Mouse (Mus musculus) forebrain, embryonic 11.5 days (tissue): ENCODE measurements around the gene 9330182L06Rik. TPM values are rescaled to one million over a fixed set of nuclear protein-coding genes. Genes with fewer than 3 reads are reported as not detected.
A peak's percentile ranks its signal among the peaks of the same experiment; 100 is the strongest.

Source experiments
- ATAC-seq: fragments of 200-750 bp; cut with Nextera tagmentation; replicated peaks from 2 replicates; pipeline ENCODE4 v1.8.0; 2017; ENCODE audit warnings: moderate TSS enrichment; ENCODE audit not compliant: low FRiP score
- DNase-seq: peaks from one replicate; pipeline ENCODE4 v3.0.0-alpha.2; 2017; ENCODE audit warnings: low spot score
- H3K27ac ChIP-seq: fragments of 300-500 bp; sonication (generic); 2 replicates; pipeline ENCODE4 v1.5.1; 2014; ENCODE audit warnings: low read depth, low read length
- H3K27me3 ChIP-seq: fragments of 300-500 bp; sonication (generic); 2 replicates; pipeline ENCODE4 v1.6.1; 2014; ENCODE audit warnings: mild to moderate bottlenecking, low read length, mixed read lengths; ENCODE audit not compliant: control insufficient read depth, insufficient read depth
- H3K36me3 ChIP-seq: fragments of 300-500 bp; sonication (generic); 2 replicates; pipeline ENCODE4 v1.6.1; 2014; ENCODE audit warnings: mild to moderate bottlenecking, low read length, moderate library complexity, mixed read lengths; ENCODE audit not compliant: control insufficient read depth, insufficient read depth
- H3K4me1 ChIP-seq: fragments of 300-500 bp; sonication (generic); replicated peaks from 2 replicates; pipeline ENCODE4 v1.6.1; 2014; ENCODE audit warnings: low read length, mixed read lengths; ENCODE audit not compliant: control insufficient read depth, insufficient read depth
- H3K4me2 ChIP-seq: fragments of 300-500 bp; sonication (generic); 2 replicates; pipeline ENCODE4 v1.6.1; 2014; ENCODE audit warnings: low read depth, mild to moderate bottlenecking, low read length, moderate library complexity, mixed read lengths; ENCODE audit not compliant: severe bottlenecking
- H3K4me3 ChIP-seq: fragments of 300-500 bp; sonication (generic); 2 replicates; pipeline ENCODE4 v1.5.1; 2014; ENCODE audit warnings: low read depth, low read length
- H3K9ac ChIP-seq: fragments of 300-500 bp; sonication (generic); 2 replicates; pipeline ENCODE4 v1.6.1; 2014; ENCODE audit warnings: low read length
- H3K9me3 ChIP-seq: fragments of 300-500 bp; sonication (generic); 2 replicates; pipeline ENCODE4 v1.6.1; 2016; ENCODE audit warnings: low read length, mixed read lengths; ENCODE audit not compliant: control insufficient read depth
- WGBS: fragments of 180-500 bp; shearing (Covaris S2); extraction: QIAGEN DNeasy Blood & Tissue Kit; methylation state at CpG from one replicate; pipeline ENCODE4 v1.1.7; 2014; 5-methylcytosine and 5-hydroxymethylcytosine counted together
- polyA plus RNA-seq: library from polyadenylated mRNA; unstranded; fragments of >200 nt; fragmentation: Nextera tagmentation; extraction: Ambion mirVana; gene quantifications from 2 replicates; pipeline ENCODE4 v1.2.1, GENCODE M21; 2014

9330182L06Rik gene
- polyA plus RNA-seq, 1 experiment from 2014 or later = 4.5 TPM

DNA sequence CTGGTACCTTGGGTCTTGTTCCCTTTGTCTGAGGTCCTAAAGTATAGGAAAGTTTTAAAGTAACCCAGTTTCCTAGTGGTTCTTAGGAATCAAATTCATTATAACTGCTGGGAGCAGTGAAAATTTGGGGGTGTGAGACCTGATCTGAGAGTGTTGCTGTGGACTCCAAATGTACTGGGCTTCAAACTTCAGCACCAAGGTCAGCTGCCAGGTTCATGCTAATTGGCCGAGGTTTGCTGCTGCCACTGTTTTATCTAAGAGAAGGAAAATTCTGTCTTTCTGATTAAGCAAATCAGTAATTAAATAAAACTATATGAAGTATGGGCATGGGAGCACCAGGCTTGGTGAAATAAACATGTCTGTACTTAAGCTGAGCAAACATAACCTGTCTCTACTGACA, 180.2 kb downstream of the 9330182L06Rik start:
- Histone ChIP-seq H3K27ac (no peak overlapping the region), H3K4me3 (no peak overlapping the region), H3K36me3 (no peaks in the 10 kb centered on the region), H3K9me3 (no peaks in the 10 kb centered on the region), H3K9ac (no peak overlapping the region), H3K27me3 (no peaks in the 10 kb centered on the region), H3K4me1 (no peaks in the 10 kb centered on the region), H3K4me2 (no peak overlapping the region)
- DNase-seq (peak; percentile 57), ATAC-seq (no peak)
- 8% methylated on average over 1 of the region's 1 CpGs for WGBS

DNA sequence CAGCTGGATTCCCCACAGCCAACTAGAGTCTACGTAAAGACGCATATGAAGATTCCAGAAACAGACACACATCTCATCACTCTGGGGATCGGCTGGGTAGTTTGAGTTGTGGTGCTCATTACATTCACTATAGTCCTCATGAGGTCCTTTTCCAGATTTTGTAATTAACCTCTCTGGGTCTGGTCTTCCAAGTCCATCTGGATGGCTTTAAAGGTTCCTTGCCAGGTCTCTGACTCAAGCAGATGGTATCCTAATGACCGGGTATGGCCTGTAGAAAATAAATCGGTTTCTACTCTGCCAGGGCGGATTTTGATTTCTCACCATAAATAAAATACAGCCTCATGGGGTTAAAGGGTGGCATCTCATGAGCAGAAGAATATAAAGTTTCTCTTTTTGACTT, 183.0 kb downstream of the 9330182L06Rik start:
- Histone ChIP-seq H3K4me1 (no peaks in the 10 kb centered on the region), H3K36me3 (no peaks in the 10 kb centered on the region), H3K4me3 (no peak overlapping the region), H3K27ac (no peak overlapping the region), H3K27me3 (no peaks in the 10 kb centered on the region), H3K4me2 (no peak overlapping the region), H3K9ac (no peak overlapping the region), H3K9me3 (no peaks in the 10 kb centered on the region)
- no peak for ATAC-seq
- no peak for DNase-seq
- WGBS = 84% methylated on average over 6 of the region's 6 CpGs

DNA sequence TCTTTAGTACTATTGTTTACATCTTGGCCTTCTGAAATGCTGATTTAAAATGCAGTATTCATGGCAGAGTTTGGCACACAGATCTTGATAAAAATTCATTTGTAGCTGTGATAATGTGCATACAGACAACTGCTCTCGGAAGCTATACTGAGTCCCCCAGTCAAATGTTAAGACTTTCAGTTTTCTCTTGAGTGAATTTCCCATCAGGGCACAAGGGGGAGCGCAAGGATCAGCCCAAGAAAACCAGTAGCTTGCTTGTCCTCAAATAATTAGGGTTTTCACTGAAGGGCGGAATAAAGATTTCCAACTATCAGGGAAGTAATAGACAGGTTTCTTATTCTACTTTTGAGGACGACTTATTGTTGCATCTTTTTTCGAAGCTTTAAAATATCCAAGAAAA, 183.7 kb downstream of the 9330182L06Rik start:
- Histone ChIP-seq H3K36me3 (no peaks in the 10 kb centered on the region), H3K27me3 (no peaks in the 10 kb centered on the region), H3K4me1 (no peaks in the 10 kb centered on the region), H3K4me2 (no peak overlapping the region), H3K4me3 (no peak overlapping the region), H3K9me3 (no peaks in the 10 kb centered on the region), H3K9ac (no peak overlapping the region), H3K27ac (no peak overlapping the region)
- DNase-seq (no peak), ATAC-seq (no peak)
- WGBS = 62% methylated on average over 5 of the region's 5 CpGs

DNA sequence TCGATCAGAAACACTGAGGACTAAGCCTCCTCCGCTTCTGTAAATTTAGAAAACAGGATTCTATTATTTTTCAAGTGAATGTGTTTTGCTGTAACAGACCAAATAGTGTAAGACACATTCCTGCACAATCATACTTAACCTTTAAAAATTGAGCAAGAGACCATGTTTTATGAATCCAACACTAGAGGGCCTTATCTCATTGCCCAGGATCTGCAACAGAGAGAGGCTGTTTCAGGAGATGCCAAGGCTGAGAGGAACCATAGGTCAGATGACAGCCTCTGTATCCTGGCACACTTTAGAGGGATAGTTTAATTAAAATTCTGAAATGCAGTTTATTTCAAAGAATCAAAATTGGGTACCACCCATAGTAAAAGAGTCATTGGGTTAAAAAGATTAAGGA, 187.4 kb downstream of the 9330182L06Rik start:
- H3K4me2 ChIP-seq = no peak overlapping the region
- WGBS = 97% methylated on average over 2 of the region's 2 CpGs
- no peak for DNase-seq

DNA sequence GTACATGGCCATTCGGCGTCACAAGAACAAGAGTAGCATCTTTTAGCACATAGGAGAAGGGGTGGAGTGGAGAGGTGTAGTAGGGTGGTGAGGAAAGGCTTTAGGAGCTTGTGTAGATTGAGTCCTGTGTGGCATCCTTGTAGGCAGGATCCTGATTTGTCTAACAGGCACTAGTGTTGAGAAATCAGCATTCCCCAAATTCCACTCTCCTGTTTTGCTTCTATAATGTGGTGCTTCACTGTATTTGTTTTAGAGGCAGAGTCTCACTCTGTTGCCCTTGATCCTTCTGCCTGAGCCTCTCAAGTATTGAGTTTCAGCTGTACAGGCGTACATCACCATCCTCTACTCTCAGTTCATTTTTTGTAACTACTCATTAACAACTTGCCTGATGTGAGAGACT, 211.7 kb downstream of the 9330182L06Rik start:
- H3K27ac ChIP-seq = no peak overlapping the region
- H3K4me1 ChIP-seq = no peaks in the 10 kb centered on the region
- no peaks in the 10 kb centered on the region for H3K9me3 ChIP-seq
- no peak overlapping the region for H3K4me2 ChIP-seq
- no peaks in the 10 kb centered on the region for H3K27me3 ChIP-seq
- H3K4me3 ChIP-seq = no peak overlapping the region
- H3K9ac ChIP-seq = no peak overlapping the region
- ATAC-seq = no peak
- WGBS = 85% methylated on average over 3 of the region's 3 CpGs
- DNase-seq = no peak
- H3K36me3 ChIP-seq = no peaks in the 10 kb centered on the region

More for the DNA sequence above, 187.4 kb downstream of the 9330182L06Rik start:
- Histone ChIP-seq H3K4me1 (no peaks in the 10 kb centered on the region), H3K4me3 (no peak overlapping the region), H3K36me3 (no peaks in the 10 kb centered on the region), H3K9me3 (no peaks in the 10 kb centered on the region), H3K27ac (no peak overlapping the region), H3K9ac (no peak overlapping the region), H3K27me3 (no peaks in the 10 kb centered on the region)
- ATAC-seq = no peak

DNA sequence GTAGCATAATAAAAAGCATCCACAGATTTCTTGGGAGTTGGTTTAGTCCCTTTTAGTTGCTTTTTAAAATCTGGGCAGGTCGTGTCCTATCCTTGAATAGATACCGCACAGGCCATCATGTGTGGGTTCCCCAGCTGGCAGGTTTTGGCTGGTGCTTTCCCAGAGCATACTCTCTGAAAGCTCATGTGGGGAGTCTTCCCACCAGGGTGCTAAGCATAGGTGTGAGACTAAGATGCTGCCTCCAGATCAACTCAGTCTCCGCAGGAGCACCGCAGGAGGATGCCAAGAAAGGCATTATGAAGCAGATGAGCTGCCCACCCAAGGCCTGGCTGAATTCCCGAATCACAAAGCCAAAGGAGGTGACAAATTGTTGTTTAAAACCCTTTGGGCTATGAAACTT, 229.5 kb downstream of the 9330182L06Rik start:
- WGBS = 19% methylated on average over 5 of the region's 5 CpGs
- no peaks in the 10 kb centered on the region for H3K36me3 ChIP-seq
- H3K9ac ChIP-seq = no peak overlapping the region
- no peaks in the 10 kb centered on the region for H3K4me1 ChIP-seq
- ATAC-seq (no peak), DNase-seq (no peak)
- H3K4me2 ChIP-seq = no peak overlapping the region
- H3K9me3 ChIP-seq = no peaks in the 10 kb centered on the region
- H3K27me3 ChIP-seq = no peaks in the 10 kb centered on the region
- no peak overlapping the region for H3K27ac ChIP-seq
- no peak overlapping the region for H3K4me3 ChIP-seq

DNA sequence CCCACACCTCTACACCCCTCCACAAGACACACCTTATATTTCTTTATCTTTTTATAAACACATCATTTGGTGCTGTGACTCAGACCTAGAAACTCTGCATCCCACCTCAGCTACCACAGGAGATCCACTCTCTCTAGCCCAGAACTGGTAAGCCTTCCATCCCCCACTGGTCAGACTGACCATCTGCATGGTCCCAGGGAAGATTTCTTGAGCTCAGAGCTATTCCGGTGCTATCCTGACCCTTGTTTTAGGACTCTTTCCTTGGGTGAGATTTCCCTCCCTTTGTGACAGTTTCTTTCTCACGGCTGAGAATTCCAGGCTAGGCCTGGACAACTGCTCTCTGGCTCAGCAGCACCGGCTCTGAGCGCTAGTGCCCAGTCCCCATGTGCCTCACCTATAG, 231.3 kb downstream of the 9330182L06Rik start:
- Histone ChIP-seq H3K36me3 (no peaks in the 10 kb centered on the region), H3K4me2 (no peak overlapping the region), H3K4me3 (no peak overlapping the region), H3K9me3 (no peaks in the 10 kb centered on the region), H3K4me1 (no peaks in the 10 kb centered on the region), H3K9ac (no peak overlapping the region), H3K27me3 (no peaks in the 10 kb centered on the region), H3K27ac (no peak overlapping the region)
- WGBS = 72% methylated on average over 4 of the region's 4 CpGs
- ATAC-seq = no peak
- no peak for DNase-seq

DNA sequence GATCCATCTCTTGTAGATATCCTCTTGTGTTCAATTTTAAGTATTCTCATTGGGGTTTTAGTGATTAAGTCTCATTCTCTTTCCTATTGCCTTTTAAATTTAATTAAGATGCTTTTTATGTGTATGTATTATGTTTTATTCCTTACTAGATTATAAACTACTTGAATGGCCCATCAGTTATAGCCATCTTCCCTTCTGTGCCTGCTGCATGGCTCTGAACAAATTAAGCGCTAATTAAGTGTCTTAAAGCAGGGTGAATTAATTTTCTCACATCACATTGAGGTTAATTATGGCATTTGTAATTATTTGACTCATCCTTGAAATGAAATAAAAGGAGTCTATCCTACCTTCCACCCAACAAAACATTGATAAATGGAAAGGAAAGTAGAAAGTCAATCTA, 245.1 kb downstream of the 9330182L06Rik start:
- no peaks in the 10 kb centered on the region for H3K27me3 ChIP-seq
- 92% methylated on average over 1 of the region's 1 CpGs for WGBS
- ATAC-seq = no peak

DNA sequence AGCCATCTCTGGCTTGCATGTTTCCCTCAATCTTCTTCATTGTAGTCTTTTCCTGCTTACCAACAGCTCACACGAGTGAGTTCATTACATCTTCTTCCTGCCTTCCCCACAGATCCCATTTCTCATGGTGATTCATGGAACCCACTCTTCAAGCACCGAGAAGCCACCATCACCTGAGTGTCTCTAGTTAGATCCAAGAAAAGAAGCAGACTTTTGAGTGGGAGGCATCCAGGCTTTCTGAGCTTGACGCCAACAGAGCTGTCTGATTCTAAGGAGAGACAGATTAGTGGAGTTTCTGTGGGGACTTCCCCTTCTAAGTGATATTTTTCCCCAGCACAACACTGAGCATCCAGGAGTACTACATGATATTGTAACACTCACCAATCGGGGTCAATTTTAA, 259.6 kb downstream of the 9330182L06Rik start:
- Histone ChIP-seq H3K36me3 (no peaks in the 10 kb centered on the region), H3K9ac (no peak overlapping the region), H3K27me3 (no peaks in the 10 kb centered on the region), H3K9me3 (no peaks in the 10 kb centered on the region), H3K4me3 (no peak overlapping the region), H3K4me1 (no peaks in the 10 kb centered on the region), H3K4me2 (no peak overlapping the region), H3K27ac (no peak overlapping the region)
- no peak for DNase-seq
- no peak for ATAC-seq
- WGBS = 87% methylated on average over 4 of the region's 4 CpGs

More for the DNA sequence above, 245.1 kb downstream of the 9330182L06Rik start:
- Histone ChIP-seq H3K4me1 (no peaks in the 10 kb centered on the region), H3K4me2 (no peak overlapping the region), H3K9ac (no peak overlapping the region), H3K36me3 (no peaks in the 10 kb centered on the region), H3K4me3 (no peak overlapping the region), H3K9me3 (no peaks in the 10 kb centered on the region), H3K27ac (no peak overlapping the region)
- no peak for DNase-seq
